Mouse (Mus musculus): ENCODE data around the gene Lipa.

GRCm38 (mm10) chr19:34547976-34548375, 20.7 kb upstream of the Lipa start:
- peak; percentile 48 for TF ChIP-seq CTCF (IDR thresholded peaks at IDR 0.05; ENCODE audit: control insufficient read depth, insufficient read depth, insufficient read length)
- TF ChIP-seq USF1 (IDR thresholded peaks at IDR 0.05; ENCODE audit: low read depth) = no peak
- TF ChIP-seq MAX (IDR thresholded peaks at IDR 0.05) = no peak
- no peak for TF ChIP-seq MYOD1 (IDR thresholded peaks at IDR 0.05; ENCODE audit: control insufficient read depth, insufficient read length, low read depth)
